Mouse (Mus musculus) liver, postnatal 0 days (tissue): ENCODE data around the gene Zfp568. TPM values are rescaled to one million over a fixed set of nuclear protein-coding genes. Genes with fewer than 3 reads are reported as not detected.

ENCODE experiments used
- ATAC-seq: fragments of 200-750 bp; cut with Nextera tagmentation; 2 replicates; pipeline ENCODE4 v1.8.0; 2017; ENCODE audit warnings: mild to moderate bottlenecking, moderate library complexity
- DNase-seq: peaks from one replicate; pipeline ENCODE4 v3.0.0-alpha.2; 2016
- H3K27ac ChIP-seq: fragments of 300-500 bp; sonication (generic); 2 replicates; pipeline ENCODE4 v1.5.1; 2014; ENCODE audit warnings: antibody characterized with exemption, moderate library complexity, mild to moderate bottlenecking, low read depth
- H3K27me3 ChIP-seq: fragments of 300-500 bp; sonication (generic); 2 replicates; pipeline ENCODE4 v1.6.1; 2014; ENCODE audit warnings: low read length, control low read depth, mixed read lengths; ENCODE audit not compliant: insufficient read depth
- H3K36me3 ChIP-seq: fragments of 300-500 bp; sonication (generic); replicated peaks from 2 replicates; pipeline ENCODE4 v1.6.1; 2014; ENCODE audit warnings: mild to moderate bottlenecking, control low read depth, low read length, moderate library complexity, mixed read lengths; ENCODE audit not compliant: insufficient read depth
- H3K4me1 ChIP-seq: fragments of 300-500 bp; sonication (generic); 2 replicates; pipeline ENCODE4 v1.6.1; 2014; ENCODE audit warnings: antibody characterized with exemption, mild to moderate bottlenecking, control low read depth; ENCODE audit not compliant: insufficient read depth
- H3K4me2 ChIP-seq: fragments of 300-500 bp; sonication (generic); 2 replicates; pipeline ENCODE4 v1.6.1; 2014; ENCODE audit warnings: low read depth, mild to moderate bottlenecking, low read length, moderate library complexity, mixed read lengths
- H3K4me3 ChIP-seq: fragments of 300-500 bp; sonication (generic); 2 replicates; pipeline ENCODE4 v1.5.1; 2014; ENCODE audit warnings: low read depth, low read length
- H3K9ac ChIP-seq: fragments of 300-500 bp; sonication (generic); replicated peaks from 2 replicates; pipeline ENCODE4 v1.6.1; 2014; ENCODE audit warnings: mild to moderate bottlenecking, moderate library complexity
- H3K9me3 ChIP-seq: fragments of 300-500 bp; sonication (generic); 2 replicates; pipeline ENCODE4 v1.6.1; 2016; ENCODE audit warnings: mild to moderate bottlenecking, control low read depth, low read length, mixed read lengths
- CTCF ChIP-seq: sonication (generic); IDR thresholded peaks from 2 replicates; pipeline ENCODE4 v1.5.1; 2016; ENCODE audit warnings: antibody characterized with exemption, low read depth
- EP300 ChIP-seq: IDR thresholded peaks from 2 replicates; pipeline ENCODE4 v1.6.1; 2016; ENCODE audit warnings: antibody characterized with exemption, low read depth, mild to moderate bottlenecking
- WGBS: fragments of 180-500 bp; shearing (Covaris S2); extraction: QIAGEN DNeasy Blood & Tissue Kit; methylation state at CpG from one replicate; pipeline ENCODE4 v1.1.7; 2014; ENCODE audit not compliant: insufficient replicate concordance; 5-methylcytosine and 5-hydroxymethylcytosine counted together
- polyA plus RNA-seq: library from polyadenylated mRNA; unstranded; fragments of >200 nt; fragmentation: Nextera tagmentation; extraction: Ambion mirVana; gene quantifications from 2 replicates; pipeline ENCODE4 v1.2.1, GENCODE M21; 2015

Zfp568 gene
- polyA plus RNA-seq, 1 experiment from 2014 or later, result 6.4 TPM

DNA sequence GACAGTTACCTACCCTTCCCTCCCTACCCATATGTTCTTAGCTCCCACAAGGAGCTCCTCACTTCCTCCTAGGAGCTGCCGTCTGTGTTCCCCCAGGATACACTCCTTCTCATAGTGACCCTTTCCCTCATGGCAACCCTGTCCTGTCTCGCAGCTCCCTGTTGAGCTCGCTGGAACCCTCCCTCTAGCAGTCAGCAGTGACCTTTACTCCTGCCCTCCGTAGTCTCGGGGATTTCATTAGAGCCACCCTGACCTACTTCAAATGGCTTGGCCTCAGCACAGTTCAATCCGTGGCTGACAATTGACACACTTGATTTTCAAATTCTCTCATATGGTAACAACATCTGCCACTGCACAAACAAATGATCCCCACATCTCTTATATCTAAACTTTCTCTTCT is 46.9 kb downstream of the Zfp568 start:
- ATAC-seq (peak; percentile 64; the same call in 1 of the 2 replicates), DNase-seq (no peak)
- WGBS, result 32% methylated on average over 6 of the region's 6 CpGs
- Histone ChIP-seq H3K9me3 (no peaks in the 10 kb centered on the region), H3K4me3 (no peak overlapping the region), H3K9ac (no peak overlapping the region; the same call in 1 of the 2 replicates), H3K27ac (no peak overlapping the region), H3K4me1 (0 out of 2 replicates have a peak, but pooled peaks cover 4% of the 10 kb centered on the region), H3K4me2 (no peak overlapping the region), H3K36me3 (peaks cover 3% of the 10 kb centered on the region; the same call in 1 of the 2 replicates), H3K27me3 (no peaks in the 10 kb centered on the region)
- no peak for TF ChIP-seq CTCF
- TF ChIP-seq EP300, result no peak

DNA sequence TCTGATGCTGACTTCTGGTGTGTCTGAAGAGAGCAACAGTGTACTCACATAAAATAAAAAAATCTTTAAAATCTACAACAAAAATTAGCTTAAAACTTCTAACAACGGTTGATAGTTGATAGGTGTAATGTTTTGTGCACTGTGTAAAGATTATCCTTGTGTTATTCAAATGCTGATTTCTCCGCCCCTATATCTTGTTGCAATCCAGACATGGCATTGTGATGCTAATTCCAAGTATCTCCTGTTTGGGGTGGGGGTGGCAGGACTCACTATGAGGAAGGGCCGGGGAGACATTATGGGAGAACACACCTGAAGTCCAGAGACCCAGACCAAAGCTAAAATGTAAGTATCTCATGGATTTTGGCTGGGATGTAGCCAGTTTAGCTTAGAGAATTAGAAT is 47.6 kb downstream of the Zfp568 start:
- no peak overlapping the region for H3K4me2 ChIP-seq
- no peaks in the 10 kb centered on the region; the same call in 1 of the 2 replicates for H3K36me3 ChIP-seq
- DNase-seq (no peak), ATAC-seq (no peak)
- 82% methylated on average over 3 of the region's 3 CpGs for WGBS
- no peak overlapping the region for H3K9ac ChIP-seq
- 0 out of 2 replicates have a peak, but pooled peaks cover 4% of the 10 kb centered on the region for H3K4me1 ChIP-seq
- TF ChIP-seq CTCF (no peak), EP300 (no peak)
- no peak overlapping the region for H3K27ac ChIP-seq
- no peaks in the 10 kb centered on the region for H3K9me3 ChIP-seq
- H3K27me3 ChIP-seq, result no peaks in the 10 kb centered on the region
- no peak overlapping the region for H3K4me3 ChIP-seq

DNA sequence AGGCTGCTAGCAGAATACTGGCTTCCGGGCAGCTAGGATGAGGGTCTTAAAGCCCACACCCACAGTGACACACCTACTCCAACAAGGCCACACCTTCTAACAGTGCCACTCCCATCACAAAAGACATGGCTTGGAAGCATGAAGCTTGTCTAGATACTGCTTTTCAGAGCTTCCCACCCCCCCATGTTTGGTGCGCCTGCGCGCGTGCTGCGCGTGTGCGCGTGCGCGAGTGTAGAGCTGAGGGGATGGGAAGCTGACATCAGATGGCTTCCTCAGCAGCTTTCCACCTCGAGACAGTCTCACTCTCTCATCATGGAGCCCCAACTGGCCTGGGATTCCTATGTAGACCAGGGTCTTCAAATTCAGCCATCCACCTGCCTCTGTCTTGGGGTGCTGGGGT is 50.6 kb downstream of the Zfp568 start:
- H3K27ac ChIP-seq, result no peak overlapping the region

DNA sequence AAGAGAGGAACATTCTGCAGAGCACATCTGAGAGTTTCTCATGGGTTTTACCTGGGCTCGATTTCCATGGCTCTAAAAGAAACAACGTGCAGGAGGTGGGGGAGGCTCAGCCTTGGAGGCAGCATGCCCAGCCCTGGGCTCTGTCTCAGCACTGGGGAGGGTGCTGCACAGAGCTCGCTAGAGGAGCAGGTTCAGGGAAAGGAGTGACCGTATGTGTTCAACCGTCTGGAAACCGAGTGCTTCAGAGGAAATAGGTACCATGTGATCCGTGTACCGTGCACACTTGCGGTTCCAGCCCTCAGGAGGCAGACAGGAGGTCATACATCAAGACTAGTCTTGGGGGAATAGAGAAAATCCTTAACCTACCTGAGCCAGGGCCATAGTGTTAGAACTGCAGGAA is 60.6 kb downstream of the Zfp568 start:
- DNase-seq, result no peak
- TF ChIP-seq EP300, result no peak
- no peak for TF ChIP-seq CTCF
- Histone ChIP-seq H3K9ac (no peak overlapping the region), H3K4me2 (no peak overlapping the region), H3K27me3 (no peaks in the 10 kb centered on the region), H3K27ac (no peak overlapping the region), H3K9me3 (no peaks in the 10 kb centered on the region), H3K36me3 (no peaks in the 10 kb centered on the region), H3K4me1 (no peaks in the 10 kb centered on the region), H3K4me3 (no peak overlapping the region)
- ATAC-seq, result no peak
- WGBS, result 54% methylated on average over 9 of the region's 9 CpGs

More for the DNA sequence above, 50.6 kb downstream of the Zfp568 start:
- Histone ChIP-seq H3K36me3 (no peaks in the 10 kb centered on the region; the same call in 1 of the 2 replicates), H3K4me1 (0 out of 2 replicates have a peak, but pooled peaks cover 4% of the 10 kb centered on the region), H3K4me3 (no peak overlapping the region), H3K27me3 (no peaks in the 10 kb centered on the region), H3K9me3 (no peaks in the 10 kb centered on the region), H3K4me2 (no peak overlapping the region), H3K9ac (no peak overlapping the region)
- DNase-seq (no peak), ATAC-seq (no peak)
- TF ChIP-seq EP300 (no peak), CTCF (no peak)
- WGBS, result 92% methylated on average over 12 of the region's 12 CpGs

DNA sequence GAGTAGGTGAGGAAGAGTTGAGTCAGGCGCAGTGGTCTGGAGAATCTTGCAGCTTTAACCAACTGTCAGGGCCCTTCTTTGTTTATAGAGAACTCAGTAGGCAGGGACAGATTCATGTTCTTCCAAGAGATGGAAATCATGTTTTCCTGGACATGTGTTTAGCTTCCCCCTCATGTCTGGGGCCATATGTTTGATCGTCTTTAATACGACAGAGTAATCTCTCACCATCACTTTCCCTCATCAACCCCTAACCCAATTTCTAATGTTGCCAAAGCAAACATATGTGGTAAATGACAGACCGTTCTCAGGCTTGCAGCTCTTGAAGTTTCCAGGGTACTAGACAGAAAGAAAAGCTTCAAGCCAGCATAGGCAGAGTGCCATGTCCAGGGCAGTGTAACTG is 64.4 kb downstream of the Zfp568 start:
- 86% methylated on average over 4 of the region's 4 CpGs for WGBS
- H3K9ac ChIP-seq, result no peak overlapping the region
- no peak for DNase-seq
- TF ChIP-seq CTCF (no peak), EP300 (no peak)
- no peak overlapping the region for H3K4me3 ChIP-seq
- H3K36me3 ChIP-seq, result no peaks in the 10 kb centered on the region
- no peaks in the 10 kb centered on the region for H3K9me3 ChIP-seq
- peaks cover 7% of the 10 kb centered on the region for H3K4me1 ChIP-seq
- no peaks in the 10 kb centered on the region for H3K27me3 ChIP-seq
- no peak for ATAC-seq
- H3K27ac ChIP-seq, result no peak overlapping the region
- H3K4me2 ChIP-seq, result no peak overlapping the region

DNA sequence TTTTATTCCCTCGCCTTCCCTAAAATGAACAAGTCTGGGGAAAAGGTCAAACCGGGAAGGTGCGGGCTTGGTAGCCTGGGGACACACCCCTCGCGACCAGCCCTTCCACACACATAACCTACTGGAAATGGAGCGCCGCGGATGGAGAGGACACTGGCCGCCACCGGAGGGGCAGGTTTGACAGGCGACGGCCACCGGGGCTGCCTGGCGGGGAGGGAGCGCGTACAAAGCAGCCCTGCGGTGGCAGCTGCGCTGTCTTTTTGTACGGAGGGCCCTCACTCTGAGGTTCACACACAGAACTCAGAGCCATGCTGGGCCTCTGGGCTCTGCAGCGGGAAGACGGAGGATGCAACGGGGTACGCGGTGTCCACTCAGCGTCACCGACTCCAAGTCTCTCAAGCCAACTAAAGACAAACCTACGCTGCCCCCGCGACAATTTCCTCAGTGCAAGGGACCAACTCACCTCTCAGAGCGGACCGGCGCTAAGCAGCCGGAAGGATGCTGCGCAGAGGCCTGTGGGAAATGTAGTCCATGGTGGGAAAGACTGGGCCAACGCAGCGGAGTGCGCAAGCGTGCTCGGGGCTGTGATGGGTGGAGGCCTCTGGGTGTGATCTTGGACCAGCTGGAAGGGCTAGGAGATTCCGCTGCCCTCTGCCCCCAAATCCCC is 67.3 kb downstream of the Zfp568 start, which contains the start of gene Zfp14:
TSS of gene Zfp14 (minus strand) at position 499 of the 667 bp plus-strand sequence.
- H3K27ac ChIP-seq, result no peak within 1 kb of the TSS
- no peaks in the 10 kb centered on the region for H3K27me3 ChIP-seq
- H3K36me3 ChIP-seq, result no peaks in the 10 kb centered on the region
- TF ChIP-seq EP300 (no peak), CTCF (no peak)
- no peaks in the 10 kb centered on the region for H3K9me3 ChIP-seq
- peak; percentile 90 for DNase-seq
- H3K4me1 ChIP-seq, result peaks cover 7% of the 10 kb centered on the region
- peak; percentile 100 for ATAC-seq
- H3K9ac ChIP-seq, result peak within 1 kb of the TSS; percentile 60
- WGBS, result under 1% methylated on average over 40 of the region's 40 CpGs
- H3K4me2 ChIP-seq, result peak within 1 kb of the TSS; percentile 98
- H3K4me3 ChIP-seq, result peak within 1 kb of the TSS; percentile 73
